Mouse (Mus musculus): ENCODE data around the gene Zic2. TPM values are rescaled to one million over a fixed set of nuclear protein-coding genes. Genes with fewer than 3 reads are reported as not detected.

Gene Zic2
- polyA plus RNA-seq, 1 experiment from 2014 or later = not detected

DNA sequence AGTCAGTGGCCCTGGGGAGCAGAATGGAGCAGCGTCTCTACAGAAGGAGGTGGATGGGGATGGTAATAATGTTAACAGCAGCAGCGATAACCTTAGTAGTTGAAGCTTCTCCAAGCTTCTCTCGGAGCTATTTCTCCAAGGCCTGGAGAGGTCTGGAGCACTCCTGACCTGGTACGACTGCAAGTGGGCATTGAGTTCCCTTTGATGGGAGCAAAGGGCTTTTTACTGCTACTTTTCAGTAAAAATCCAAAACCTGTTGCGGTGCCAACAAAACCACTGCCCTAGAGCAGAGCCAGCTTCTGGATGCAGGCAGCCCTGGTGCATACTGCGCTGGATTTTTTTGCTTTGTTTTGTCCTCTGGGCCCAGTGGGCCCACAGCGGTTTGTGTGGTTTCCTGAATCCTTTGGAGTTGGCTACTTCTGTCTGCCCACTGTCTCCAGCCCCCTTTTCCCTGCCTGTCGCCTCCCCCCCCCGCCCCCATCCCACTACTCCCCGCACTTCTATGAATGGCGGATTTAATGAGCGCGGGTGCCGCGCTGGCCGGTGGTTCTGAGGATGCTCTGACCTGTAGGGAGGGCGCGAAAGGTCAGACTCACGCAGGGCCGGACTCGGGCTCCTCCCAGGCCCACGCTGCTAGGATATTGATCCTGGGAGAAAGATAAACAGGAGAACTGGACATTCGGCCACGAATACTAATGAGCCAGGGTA lies 9.8 kb downstream of the Zic2 start:
- Histone ChIP-seq H3K4me3 (ENCODE audit: low read length) (no peak overlapping the region), H3K36me3 (ENCODE audit: control insufficient read depth, insufficient read depth, low read length) (no peaks in the 10 kb centered on the region), H3K27ac (ENCODE audit: low read depth, low read length) (no peak overlapping the region), H3K4me2 (replicated peaks; ENCODE audit: low read depth, low read length) (no peak overlapping the region), H3K9me3 (ENCODE audit: control insufficient read depth, low read length) (no peaks in the 10 kb centered on the region), H3K27me3 (ENCODE audit: control insufficient read depth, insufficient read depth, low read length) (peaks cover 88% of the 10 kb centered on the region), H3K4me1 (ENCODE audit: control insufficient read depth, insufficient read depth, low read length) (no peaks in the 10 kb centered on the region), H3K9ac (ENCODE audit: low read depth, low read length) (no peak overlapping the region)
- 2% methylated on average over 22 of the region's 24 CpGs for WGBS
- no peak for ATAC-seq (ENCODE audit: low FRiP score, low TSS enrichment)

DNA sequence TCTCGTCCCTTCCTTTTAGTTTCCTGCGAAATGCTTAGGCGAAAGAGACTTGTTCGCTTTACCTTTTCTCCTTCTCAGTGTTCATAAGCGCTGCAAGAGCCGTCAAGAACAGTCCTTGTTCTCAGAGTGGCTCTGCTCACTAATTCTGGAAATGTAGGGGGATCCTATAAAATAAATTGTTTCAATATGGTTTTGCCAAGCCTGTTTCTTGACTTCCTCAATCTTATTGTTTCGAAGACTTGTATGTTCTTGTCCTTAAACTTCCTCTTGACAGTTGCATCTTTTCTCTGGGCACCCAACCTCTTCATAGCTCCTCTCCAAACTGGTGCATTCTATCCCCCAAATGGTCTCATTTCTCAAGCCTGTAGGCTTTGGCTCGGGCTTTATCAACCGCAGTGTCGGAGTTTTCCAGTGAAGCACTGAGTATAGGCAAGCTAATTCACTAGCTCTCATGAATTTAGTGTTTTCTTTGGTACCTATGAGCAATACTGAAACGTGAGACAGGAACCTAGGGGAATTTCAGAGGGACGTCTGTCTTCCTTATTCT lies 10.5 kb downstream of the Zic2 start:
- Histone ChIP-seq H3K27ac (ENCODE audit: low read depth, low read length) (no peak overlapping the region), H3K4me2 (replicated peaks; ENCODE audit: low read depth, low read length) (no peak overlapping the region), H3K4me3 (ENCODE audit: low read length) (no peak overlapping the region), H3K27me3 (ENCODE audit: control insufficient read depth, insufficient read depth, low read length) (peaks cover 88% of the 10 kb centered on the region), H3K4me1 (ENCODE audit: control insufficient read depth, insufficient read depth, low read length) (no peaks in the 10 kb centered on the region), H3K9ac (ENCODE audit: low read depth, low read length) (no peak overlapping the region), H3K36me3 (ENCODE audit: control insufficient read depth, insufficient read depth, low read length) (no peaks in the 10 kb centered on the region), H3K9me3 (ENCODE audit: control insufficient read depth, low read length) (no peaks in the 10 kb centered on the region)
- ATAC-seq (ENCODE audit: low FRiP score, low TSS enrichment) = no peak
- 3% methylated on average over 12 of the region's 12 CpGs for WGBS

DNA sequence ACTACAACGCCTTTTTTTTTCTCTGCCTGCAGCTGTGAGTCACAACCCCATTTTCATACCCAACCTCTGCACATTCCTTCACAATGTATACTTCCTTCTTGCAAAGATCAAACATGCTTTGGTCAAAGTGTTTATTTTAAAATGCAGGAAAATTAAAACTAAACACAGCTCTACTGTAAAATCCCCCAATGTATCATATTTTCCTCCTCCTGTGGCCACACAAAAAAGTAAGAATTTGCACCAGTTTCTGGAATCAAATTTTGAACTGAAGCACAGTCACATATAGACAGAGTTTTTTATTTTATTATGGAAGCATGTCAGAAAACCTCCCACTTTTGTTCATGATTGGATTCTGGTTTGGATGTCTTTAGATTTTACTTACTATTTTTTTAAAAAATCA lies 11.4 kb downstream of the Zic2 start:
- Histone ChIP-seq H3K4me1 (ENCODE audit: control insufficient read depth, insufficient read depth, low read length) (no peaks in the 10 kb centered on the region), H3K27me3 (ENCODE audit: control insufficient read depth, insufficient read depth, low read length) (peaks cover 88% of the 10 kb centered on the region)

DNA sequence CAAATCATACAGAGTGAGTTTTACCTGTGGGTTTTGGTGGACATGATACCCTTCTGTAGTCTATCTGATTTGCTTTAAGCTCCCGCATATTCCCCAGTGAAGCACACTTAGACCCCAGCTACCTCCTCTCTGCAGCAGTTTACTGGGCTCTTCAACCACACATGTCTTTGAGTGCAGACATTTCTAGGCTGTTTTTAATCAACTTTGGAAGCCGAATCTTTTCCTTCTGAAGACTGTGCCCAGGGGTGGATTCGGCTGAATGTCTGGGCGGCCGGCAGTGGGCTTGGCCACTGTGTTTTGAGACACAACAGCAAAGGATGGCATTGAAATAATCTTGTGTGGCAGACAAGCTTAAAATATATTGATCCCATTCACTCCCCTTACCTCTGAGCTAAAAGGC lies 12.1 kb downstream of the Zic2 start:
- H3K27ac ChIP-seq (ENCODE audit: low read depth, low read length) = no peak overlapping the region
- no peak overlapping the region for H3K4me3 ChIP-seq (ENCODE audit: low read length)
- ATAC-seq (ENCODE audit: low FRiP score, low TSS enrichment) = no peak
- no peak overlapping the region for H3K9ac ChIP-seq (ENCODE audit: low read depth, low read length)
- H3K9me3 ChIP-seq (ENCODE audit: control insufficient read depth, low read length) = no peaks in the 10 kb centered on the region
- H3K36me3 ChIP-seq (ENCODE audit: control insufficient read depth, insufficient read depth, low read length) = no peaks in the 10 kb centered on the region
- H3K4me1 ChIP-seq (ENCODE audit: control insufficient read depth, insufficient read depth, low read length) = no peaks in the 10 kb centered on the region
- peaks cover 83% of the 10 kb centered on the region for H3K27me3 ChIP-seq (ENCODE audit: control insufficient read depth, insufficient read depth, low read length)
- no peak overlapping the region for H3K4me2 ChIP-seq (replicated peaks; ENCODE audit: low read depth, low read length)
- WGBS = 4% methylated on average over 5 of the region's 5 CpGs

More for the DNA sequence above, 11.4 kb downstream of the Zic2 start:
- Histone ChIP-seq H3K36me3 (ENCODE audit: control insufficient read depth, insufficient read depth, low read length) (no peaks in the 10 kb centered on the region), H3K27ac (ENCODE audit: low read depth, low read length) (no peak overlapping the region), H3K4me3 (ENCODE audit: low read length) (no peak overlapping the region), H3K4me2 (replicated peaks; ENCODE audit: low read depth, low read length) (no peak overlapping the region), H3K9me3 (ENCODE audit: control insufficient read depth, low read length) (no peaks in the 10 kb centered on the region), H3K9ac (ENCODE audit: low read depth, low read length) (no peak overlapping the region)
- ATAC-seq (ENCODE audit: low FRiP score, low TSS enrichment) = no peak
- 3% methylated on average over 1 of the region's 1 CpGs for whole genome bisulfite sequencing

DNA sequence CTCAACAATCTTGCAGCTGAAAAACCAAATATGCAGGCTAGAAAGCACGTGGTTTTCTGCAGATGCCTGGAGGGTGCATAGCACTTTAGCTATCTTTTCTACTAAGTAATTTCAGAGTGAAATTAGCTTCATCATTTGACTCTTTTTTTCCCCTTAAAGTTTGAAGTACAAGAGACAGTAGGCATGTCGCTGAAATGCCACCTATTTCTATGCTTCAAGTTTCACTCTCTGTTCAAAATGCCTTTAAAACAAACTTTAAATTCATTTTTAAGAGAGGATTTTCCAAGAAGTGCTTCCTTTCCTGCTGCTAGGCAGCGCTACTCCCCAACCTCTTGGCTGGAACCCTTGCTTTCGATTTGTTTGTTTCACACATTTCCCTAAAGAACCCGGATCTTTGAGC lies 13.8 kb downstream of the Zic2 start:
- Histone ChIP-seq H3K4me1 (ENCODE audit: control insufficient read depth, insufficient read depth, low read length) (no peaks in the 10 kb centered on the region), H3K9me3 (ENCODE audit: control insufficient read depth, low read length) (no peaks in the 10 kb centered on the region), H3K27me3 (ENCODE audit: control insufficient read depth, insufficient read depth, low read length) (peaks cover 76% of the 10 kb centered on the region), H3K36me3 (ENCODE audit: control insufficient read depth, insufficient read depth, low read length) (no peaks in the 10 kb centered on the region), H3K4me2 (replicated peaks; ENCODE audit: low read depth, low read length) (no peak overlapping the region), H3K27ac (ENCODE audit: low read depth, low read length) (no peak overlapping the region), H3K4me3 (ENCODE audit: low read length) (no peak overlapping the region), H3K9ac (ENCODE audit: low read depth, low read length) (no peak overlapping the region)
- no peak for ATAC-seq (ENCODE audit: low FRiP score, low TSS enrichment)
- WGBS = 0% methylated on average over 5 of the region's 5 CpGs

DNA sequence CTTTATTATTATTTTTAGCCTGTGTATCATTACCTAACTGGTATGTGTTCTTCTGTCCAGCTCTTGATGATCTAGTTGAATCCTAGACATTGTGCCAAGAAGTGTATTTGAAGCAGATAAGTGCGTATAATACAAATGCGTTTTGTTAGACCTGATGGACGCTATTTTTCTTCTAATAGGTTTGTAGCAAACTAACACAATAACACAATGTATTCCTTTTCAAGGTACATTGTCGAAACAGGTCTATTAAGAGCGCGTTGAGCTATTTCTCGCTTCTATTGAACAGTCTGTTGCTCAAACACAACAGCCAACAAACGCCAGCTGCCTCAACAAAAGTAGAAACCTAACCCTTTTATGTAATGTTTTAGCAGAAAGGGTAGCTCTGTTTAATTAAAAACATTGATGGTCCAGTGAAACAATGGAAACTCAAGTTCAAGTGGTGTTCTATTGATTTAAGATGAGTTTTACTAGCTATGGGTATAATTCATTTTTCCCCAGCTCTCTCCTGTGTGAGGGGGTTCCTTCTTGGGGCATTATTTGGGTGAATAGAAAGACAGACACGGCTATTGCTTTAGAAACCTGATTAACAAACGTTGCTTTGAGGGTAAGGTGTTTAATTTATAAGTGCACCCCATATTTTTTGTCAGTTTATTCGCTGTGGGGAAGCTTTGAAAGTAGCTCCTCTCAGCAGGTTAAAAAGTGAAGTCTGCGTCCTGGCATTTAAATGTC lies 14.6 kb downstream of the Zic2 start:
- Histone ChIP-seq H3K9ac (ENCODE audit: low read depth, low read length) (no peak overlapping the region), H3K27ac (ENCODE audit: low read depth, low read length) (no peak overlapping the region), H3K36me3 (ENCODE audit: control insufficient read depth, insufficient read depth, low read length) (no peaks in the 10 kb centered on the region), H3K27me3 (ENCODE audit: control insufficient read depth, insufficient read depth, low read length) (peaks cover 68% of the 10 kb centered on the region), H3K4me3 (ENCODE audit: low read length) (no peak overlapping the region), H3K9me3 (ENCODE audit: control insufficient read depth, low read length) (no peaks in the 10 kb centered on the region), H3K4me2 (replicated peaks; ENCODE audit: low read depth, low read length) (no peak overlapping the region), H3K4me1 (ENCODE audit: control insufficient read depth, insufficient read depth, low read length) (no peaks in the 10 kb centered on the region)
- ATAC-seq (ENCODE audit: low FRiP score, low TSS enrichment) = no peak
- 3% methylated on average over 12 of the region's 12 CpGs for WGBS

DNA sequence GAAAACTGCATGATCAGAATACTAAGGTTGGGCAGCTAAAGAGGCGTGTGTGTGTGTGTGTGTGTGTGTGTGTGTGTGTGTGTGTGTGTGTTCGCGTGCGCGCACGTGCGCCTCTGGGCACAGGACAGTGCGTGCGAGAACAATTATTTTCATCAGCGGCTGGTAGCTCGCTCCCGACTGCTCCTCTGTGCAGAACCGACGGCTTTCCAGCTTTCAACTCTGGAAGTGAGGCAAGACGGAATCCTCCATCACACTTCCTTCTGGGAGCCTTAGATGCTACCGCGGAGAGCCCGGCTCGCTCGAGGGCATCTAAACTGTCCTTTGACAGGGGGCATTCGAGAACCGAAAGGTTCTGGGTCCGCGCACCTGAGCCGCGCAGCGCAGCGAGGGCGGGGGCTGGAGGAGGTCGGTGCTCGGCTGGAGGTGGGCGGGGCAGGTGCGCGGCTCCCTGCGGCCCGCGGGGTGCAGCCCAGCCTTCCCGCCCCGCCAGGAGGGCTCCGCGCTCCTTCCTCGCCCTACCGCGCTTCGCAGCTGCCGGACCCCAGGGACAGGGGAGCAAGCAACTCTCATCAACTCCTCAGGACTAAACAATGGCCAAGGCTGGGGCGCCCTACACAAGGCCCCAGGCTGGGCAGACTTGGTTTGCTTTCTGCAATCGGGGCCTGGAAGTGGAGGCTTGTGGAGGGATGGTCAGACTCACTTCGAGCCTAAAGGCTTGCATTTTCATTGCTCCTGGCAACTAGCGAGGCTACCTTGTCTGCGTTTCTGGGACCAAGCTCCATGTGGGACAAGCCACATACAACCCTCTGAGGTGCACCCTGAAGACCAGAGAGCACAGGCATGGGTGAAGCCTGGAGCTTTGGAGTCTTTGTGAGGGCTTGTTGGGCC lies 15.4 kb downstream of the Zic2 start, which contains the start of gene Gm10837:
Gene Gm10837 (plus strand): TSS at position 146 of the 888 bp plus-strand sequence.
- Histone ChIP-seq H3K27ac (ENCODE audit: low read depth, low read length) (no peak within 1 kb of the TSS), H3K27me3 (ENCODE audit: control insufficient read depth, insufficient read depth, low read length) (peaks cover 59% of the 10 kb centered on the region), H3K4me1 (ENCODE audit: control insufficient read depth, insufficient read depth, low read length) (no peaks in the 10 kb centered on the region), H3K9ac (ENCODE audit: low read depth, low read length) (no peak within 1 kb of the TSS), H3K4me3 (ENCODE audit: low read length) (peak within 1 kb of the TSS; percentile 26), H3K9me3 (ENCODE audit: control insufficient read depth, low read length) (no peaks in the 10 kb centered on the region), H3K4me2 (replicated peaks; ENCODE audit: low read depth, low read length) (peak within 1 kb of the TSS; percentile 34), H3K36me3 (ENCODE audit: control insufficient read depth, insufficient read depth, low read length) (no peaks in the 10 kb centered on the region)
- WGBS = 2% methylated on average over 47 of the region's 51 CpGs
- ATAC-seq (ENCODE audit: low FRiP score, low TSS enrichment) = peak; percentile 77

DNA sequence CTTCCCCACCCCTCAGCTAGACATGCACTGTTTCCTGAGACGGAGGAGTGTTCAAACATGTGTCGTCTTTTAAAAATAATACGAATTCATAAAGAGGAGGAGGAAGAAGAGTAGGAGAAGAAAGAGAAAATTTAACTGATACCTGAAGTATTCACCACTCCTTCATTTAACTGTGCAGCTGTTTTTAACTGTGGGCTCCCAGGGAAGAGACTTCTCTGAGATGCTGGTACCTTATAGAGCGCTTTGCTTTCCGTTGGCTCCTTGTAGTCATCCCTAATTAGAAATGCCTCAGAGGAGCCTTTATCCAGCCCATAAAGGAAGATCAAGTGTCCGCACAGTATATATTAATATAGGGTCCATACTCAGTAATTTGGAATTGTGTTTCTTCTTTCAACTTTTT lies 16.3 kb downstream of the Zic2 start:
- no peak overlapping the region for H3K4me2 ChIP-seq (replicated peaks; ENCODE audit: low read depth, low read length)
- no peaks in the 10 kb centered on the region for H3K36me3 ChIP-seq (ENCODE audit: control insufficient read depth, insufficient read depth, low read length)
- H3K4me3 ChIP-seq (ENCODE audit: low read length) = no peak overlapping the region
- H3K9me3 ChIP-seq (ENCODE audit: control insufficient read depth, low read length) = no peaks in the 10 kb centered on the region
- peaks cover 51% of the 10 kb centered on the region for H3K27me3 ChIP-seq (ENCODE audit: control insufficient read depth, insufficient read depth, low read length)
- ATAC-seq (ENCODE audit: low FRiP score, low TSS enrichment) = no peak
- H3K27ac ChIP-seq (ENCODE audit: low read depth, low read length) = no peak overlapping the region
- WGBS = 70% methylated on average over 6 of the region's 6 CpGs
- no peaks in the 10 kb centered on the region for H3K4me1 ChIP-seq (ENCODE audit: control insufficient read depth, insufficient read depth, low read length)
- no peak overlapping the region for H3K9ac ChIP-seq (ENCODE audit: low read depth, low read length)

Measured in kidney, embryonic 14.5 days (tissue).